Mouse (Mus musculus): ENCODE results near the gene Osbpl11.
"Not testable (repeated sequence)": the region's sequence is repeated elsewhere in the genome, so short reads cannot be mapped to it uniquely, and the experiment has no call there.

Osbpl11 gene

DNA sequence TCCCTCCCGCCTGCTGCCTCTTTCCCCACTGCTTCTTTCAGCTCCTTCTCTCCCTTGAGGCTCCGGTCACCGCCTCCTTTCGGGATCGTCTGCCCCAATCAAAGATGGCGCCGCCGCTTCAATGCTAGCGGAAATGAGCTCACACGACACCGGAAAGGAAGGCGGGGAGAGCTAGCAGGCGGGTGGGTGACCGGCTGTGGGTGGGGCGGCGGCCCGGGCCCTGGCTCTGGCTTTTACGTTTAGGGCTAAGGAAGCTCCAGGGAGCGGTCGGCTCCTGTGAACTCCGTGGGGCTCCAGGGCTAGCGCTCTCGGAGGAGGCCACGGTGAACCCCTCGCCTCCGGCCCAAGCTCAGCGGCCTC is at the start of gene Osbpl11:
TSS of gene Osbpl11 (plus strand) at position 171 of the 360 bp plus-strand sequence.
- peak; percentile 98 for DNase-seq (ENCODE audit: low spot score)

DNA sequence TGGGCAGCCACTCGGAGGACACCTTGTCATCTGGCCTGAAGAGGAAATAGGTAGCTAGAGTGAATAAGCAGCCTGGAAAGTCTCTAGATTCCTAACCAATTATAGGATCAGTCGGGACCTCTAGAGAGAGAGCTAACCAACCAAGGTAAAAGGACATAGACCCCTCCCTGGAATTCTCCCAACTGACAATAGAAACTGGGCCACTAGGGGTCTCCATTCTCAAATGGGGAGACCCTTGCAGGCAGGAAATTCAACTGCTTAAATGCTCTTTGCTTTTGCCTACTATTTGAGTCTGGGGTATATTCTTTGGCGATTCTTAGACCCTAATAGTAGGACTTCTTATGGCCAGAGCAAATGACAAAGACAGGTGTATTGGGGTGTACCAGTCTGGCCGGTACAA is 49.7 kb upstream of the Osbpl11 start:
- DNase-seq (ENCODE audit: low spot score): no peak

DNA sequence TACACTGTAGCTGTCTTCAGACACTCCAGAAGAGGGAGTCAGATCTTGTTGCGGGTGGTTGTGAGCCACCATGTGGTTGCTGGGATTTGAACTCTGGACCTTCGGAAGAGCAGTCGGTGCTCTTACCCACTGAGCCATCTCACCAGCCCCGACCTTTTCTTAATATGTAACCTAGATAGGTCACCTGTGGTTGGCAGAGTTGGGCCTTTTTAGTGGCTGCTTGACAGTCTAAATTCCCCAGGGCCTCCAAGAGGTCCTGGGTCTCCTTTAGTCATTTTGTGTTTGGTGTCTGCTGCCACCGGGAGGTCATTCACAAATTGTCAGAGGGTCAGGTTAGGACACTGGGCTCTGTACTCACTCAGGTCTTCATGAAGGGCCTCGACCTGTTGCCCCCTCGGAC is 45.8 kb upstream of the Osbpl11 start:
- DNase-seq (ENCODE audit: low spot score): not testable (repeated sequence)

DNA sequence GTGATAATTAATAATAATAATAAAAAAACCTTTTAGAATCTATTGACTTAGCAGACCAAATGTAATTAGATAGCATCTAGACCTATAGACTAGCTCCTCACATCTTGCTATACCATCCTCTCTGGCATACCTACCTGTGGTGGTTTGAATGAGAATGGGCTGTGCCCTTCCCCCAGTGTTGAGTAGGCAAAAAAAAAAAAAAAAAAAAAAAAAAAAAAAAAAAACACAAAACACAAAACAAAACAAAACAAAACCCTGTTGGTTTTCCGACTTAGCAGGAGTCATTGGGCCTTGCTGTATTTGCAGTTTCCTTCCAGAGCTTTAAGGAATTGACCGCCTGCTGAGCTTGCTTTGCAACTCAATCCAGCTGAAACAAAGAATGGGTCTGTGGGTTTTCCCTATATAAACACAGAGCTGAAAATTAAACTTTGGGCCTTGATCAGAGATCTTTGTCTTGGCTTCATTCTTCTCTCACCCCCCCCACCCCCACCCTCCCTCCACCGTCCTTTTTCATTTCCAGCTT is 43.1 kb upstream of the Osbpl11 start:
- DNase-seq (ENCODE audit: low spot score): no peak

DNA sequence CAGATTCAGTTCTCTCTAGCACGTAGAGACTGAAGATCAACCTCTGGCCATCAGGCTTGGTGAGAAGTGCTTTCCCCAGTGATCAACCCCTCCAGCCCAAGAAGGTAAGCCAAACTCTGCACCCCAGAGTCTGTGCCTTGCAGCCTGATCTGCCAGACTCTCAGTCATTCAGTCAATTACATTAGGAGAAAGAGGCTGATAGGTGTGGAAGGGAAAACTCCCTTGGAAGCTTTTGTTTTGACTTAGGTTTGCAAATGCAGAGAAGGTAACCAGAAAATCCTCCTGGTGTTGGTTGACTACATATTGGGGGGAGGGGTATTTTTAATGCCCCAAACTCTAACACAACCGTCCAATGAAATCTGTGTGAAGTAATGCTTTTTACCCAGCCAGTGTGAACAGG is 41.4 kb upstream of the Osbpl11 start:
- DNase-seq (ENCODE audit: low spot score): no peak

DNA sequence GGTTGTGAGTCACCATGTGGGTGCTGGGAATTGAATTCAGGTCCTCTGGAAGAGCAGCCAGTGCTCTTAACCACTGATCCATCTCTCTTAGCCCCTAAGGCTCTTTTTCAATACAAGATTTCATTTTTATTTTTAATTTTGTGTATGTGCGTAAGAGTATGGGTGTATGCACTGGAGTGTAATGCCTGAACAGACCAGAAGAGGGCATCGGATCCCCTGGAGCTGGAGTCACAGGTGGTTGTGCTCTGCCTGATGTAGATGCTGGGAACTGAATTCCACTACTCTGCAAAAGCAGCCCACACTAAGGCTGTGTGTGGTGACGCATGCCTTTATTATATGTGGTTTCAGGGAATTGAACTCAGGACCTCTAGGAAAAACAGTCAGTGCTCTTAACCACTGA is 38.7 kb upstream of the Osbpl11 start:
- no peak for DNase-seq (ENCODE audit: low spot score)

DNA sequence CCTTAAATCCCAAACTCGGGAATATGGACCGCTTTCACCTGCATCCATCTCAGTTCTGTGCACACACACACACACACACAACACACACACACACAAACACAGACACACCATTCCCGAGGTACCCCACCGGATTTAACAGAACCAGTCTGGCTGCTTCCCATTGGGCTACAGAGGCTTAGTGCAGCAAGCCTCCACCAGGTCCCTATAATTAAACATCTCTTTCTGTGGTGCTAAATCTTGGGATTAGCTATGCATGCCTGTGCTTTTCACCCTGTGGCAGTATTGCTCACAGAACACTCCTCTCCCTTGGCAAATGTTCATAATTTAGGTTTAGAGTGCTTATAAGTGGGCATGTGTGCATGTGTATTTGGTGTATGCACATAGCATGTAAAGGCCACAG is 36.7 kb upstream of the Osbpl11 start:
- DNase-seq (ENCODE audit: low spot score): no peak

DNA sequence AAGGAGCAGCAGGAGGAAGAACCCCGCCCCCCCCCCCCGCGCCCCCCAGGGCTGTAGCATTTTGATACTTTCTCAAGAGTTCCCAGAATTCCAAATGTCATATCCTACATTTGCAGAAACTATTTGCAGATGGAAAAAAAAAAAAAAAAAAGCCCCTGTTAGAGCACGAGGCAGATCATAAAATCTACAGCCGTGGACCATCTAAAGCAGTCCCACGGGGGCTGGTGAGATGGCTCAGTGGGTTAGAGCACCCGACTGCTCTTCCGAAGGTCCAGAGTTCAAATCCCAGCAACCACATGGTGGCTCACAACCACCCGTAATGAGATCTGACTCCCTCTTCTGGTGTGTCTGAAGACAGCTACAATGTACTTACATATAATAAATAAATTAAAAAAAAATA is 34.0 kb upstream of the Osbpl11 start:
- not testable (repeated sequence) for DNase-seq (ENCODE audit: low spot score)

DNA sequence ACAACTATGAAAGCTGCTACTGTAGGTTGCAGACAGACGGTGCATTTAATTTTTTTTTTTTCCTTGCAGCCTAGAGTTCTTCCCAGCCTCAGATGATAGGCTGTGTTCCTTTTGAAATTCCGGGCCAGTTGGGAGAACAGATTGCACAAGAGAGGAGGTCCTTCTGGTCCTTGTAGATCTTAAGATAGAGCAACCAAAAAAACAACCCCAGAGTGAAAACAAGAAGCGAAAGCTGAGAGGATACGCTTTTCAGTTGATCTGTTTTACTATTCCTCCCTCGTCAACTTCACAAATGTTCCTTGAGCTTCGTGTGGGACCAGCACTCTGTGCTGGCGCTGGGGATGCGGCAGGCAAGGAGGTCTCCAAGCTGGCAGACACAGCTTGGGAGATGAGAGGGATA is 33.3 kb upstream of the Osbpl11 start:
- DNase-seq (ENCODE audit: low spot score): no peak

DNA sequence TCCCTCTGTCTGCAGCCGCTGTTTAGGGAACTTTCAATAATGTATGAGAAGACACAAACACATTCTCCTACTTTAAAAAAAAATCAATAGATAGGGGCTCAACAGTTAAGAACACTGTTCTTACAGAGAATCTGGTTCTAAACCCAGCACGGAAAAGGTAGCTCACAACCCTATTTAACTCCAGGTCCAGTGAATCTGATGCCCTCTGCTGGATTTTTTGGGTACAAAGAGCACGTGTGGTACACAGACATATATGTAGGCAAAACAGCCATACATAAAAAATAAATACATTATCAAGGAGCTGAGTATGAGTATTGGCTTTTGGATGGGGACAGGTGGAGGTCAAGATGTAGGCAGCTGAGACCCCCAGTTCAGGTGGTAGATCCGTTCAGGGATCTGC is 29.9 kb upstream of the Osbpl11 start:
- DNase-seq (ENCODE audit: low spot score): peak; percentile 33

DNA sequence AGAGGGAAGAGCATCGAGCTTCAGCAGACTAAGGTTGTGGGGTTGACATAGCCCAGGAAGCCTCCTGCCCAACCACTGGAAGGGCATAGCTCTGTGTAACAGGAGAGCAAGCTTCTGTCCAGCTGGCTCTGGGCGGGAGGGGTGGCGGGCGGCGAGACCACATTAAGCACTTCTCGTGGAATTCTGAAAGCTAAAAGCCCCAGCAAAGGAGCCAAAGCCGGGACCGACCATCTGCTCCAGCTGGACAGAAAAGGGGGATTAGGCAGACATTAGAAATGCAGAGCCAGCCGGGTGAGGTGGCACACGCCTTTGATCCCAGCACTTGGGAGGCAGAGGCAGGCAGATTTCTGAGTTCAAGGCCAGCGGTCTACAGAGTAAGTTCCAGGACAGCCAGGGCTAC is 26.9 kb upstream of the Osbpl11 start:
- no peak for DNase-seq (ENCODE audit: low spot score)

DNA sequence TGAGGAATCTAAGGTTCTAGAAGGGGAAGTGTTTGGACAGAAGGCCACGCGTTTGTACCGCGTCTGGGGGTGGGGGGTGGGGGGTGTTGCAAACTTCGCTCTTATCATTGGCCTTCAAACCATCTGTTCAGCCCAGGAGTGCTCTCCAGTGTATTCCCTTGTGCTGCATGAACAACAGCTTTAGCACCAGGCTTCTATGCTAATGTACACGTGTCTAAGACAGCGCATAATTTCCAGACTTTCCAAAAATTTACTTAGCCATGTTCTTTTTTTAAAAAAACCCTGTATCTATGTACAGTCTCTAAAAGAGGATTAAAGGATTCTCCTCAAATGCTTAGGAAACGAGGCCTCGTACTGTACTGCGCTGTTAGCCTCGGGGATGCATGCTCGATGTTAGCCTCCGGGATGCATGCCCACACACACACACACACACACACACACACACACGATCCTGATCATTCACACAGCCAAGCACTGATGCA is 26.2 kb upstream of the Osbpl11 start:
- DNase-seq (ENCODE audit: low spot score): no peak

DNA sequence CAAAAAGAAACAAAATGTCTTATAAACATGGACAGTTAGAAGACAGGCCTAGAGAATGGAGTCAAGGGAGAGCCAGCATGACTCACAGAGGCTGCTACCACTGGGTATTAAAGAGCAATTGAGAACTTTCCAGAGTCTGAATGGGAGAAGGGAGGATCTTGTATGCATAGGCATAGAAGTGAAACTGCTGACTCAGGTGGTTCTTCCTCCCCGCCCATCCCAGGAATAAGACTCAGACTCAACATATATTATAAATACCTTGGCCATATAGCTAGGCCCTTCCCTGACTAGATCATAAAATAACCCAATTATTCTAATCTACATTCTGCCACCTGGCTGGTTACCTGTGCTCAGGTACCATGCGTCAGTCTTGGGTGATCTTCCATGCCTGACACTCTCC is 25.5 kb upstream of the Osbpl11 start:
- DNase-seq (ENCODE audit: low spot score): no peak

DNA sequence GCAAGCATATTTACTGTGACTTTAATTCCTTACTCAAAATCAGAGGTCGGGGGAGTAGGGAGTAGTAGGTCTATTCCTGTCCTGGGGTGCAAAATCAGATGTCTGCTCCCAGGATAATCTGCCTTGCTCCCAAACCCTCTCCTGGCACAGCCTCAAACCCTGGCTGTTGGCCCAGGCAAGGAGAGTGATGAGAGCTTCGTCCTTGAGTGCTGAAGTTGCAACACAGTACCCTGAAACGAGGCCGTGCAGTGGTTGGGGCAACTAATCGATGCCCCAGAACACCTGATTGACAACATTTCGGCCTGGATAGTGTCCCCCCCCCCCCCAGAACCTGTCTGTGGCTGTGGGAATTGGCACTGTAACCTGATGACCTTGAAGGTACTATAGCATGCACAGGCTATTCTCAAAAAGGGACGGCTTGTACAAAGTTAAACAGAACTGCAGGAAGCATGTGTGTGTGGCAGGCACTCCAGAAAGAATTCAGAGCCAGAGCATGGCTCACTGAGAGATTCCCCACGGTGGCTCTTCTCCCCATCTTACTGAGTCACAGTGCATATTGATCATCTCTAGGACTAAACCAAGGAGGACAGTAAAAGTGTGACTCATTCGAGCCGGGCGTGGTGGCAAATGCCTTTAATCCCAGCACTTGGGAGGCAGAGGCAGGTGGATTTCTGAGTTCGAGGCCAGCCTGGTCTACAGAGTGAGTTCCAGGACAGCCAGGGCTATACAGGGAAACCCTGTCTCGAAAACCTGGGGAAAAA is 21.4 kb upstream of the Osbpl11 start:
- DNase-seq (ENCODE audit: low spot score): no peak

DNA sequence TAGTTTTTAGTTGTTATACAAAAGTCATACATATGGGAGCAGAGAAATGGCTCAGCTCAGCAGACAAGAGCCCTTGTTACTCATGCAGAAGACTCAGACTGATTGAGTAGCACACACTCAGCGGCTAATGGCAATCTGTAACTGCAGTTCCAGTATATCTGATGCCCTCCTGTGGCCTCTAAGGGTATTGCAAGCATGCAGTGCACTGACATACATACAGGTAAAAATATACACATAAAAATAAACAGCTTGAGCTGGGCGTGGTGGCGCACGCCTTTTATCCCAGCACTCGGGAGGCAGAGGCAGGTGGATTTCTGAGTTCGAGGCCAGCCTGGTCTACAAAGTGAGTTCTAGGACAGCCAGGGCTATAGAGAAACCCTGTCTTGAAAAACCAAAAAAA is 18.6 kb upstream of the Osbpl11 start:
- peak; percentile 20 for DNase-seq (ENCODE audit: low spot score)

DNA sequence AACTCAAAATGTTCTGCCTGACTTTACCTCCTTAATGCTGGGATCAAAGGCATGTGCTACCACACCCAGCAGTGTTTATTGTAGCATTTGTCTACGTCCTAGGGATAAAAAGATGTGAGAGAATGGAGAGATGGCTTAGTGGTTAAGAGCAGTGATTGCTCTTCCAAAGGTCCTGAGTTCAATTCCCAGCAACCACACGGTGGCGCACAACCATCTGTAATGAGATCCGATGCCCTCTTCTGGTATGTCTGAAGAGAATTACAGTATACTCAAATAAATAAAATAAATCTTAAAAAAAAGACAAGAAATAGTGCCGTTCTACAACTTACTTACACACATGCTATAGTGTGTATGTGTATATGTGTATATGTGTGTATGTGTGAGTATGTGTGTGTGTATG is 17.3 kb upstream of the Osbpl11 start:
- no peak for DNase-seq (ENCODE audit: low spot score)

DNA sequence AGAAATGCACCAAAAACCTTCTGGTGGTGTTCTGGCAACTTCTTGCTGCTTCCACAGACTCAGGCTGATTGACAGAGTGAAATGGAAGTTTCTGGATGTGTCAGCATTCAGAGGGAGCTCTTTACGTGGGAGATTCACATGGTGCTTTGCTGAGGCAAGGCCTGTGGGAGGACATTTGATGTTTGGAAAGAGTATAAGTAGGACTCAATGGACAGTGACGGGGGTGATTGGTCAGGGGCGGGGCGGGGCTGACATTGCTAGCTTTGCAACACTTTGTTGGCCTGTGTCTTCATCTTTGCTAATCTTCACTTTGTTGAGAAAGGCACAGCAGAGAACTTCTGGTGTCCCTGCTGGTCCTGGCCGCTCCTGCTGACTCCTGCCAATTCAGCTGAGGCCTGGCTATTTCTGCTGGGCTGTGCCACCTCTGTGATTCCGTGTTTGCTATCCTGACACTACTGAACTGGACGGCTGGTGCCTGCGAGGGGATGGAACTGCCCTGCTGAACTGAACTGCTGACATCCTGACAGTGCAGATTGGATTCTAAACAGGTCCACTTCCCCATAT is 15.3 kb upstream of the Osbpl11 start:
- no peak for DNase-seq (ENCODE audit: low spot score)

DNA sequence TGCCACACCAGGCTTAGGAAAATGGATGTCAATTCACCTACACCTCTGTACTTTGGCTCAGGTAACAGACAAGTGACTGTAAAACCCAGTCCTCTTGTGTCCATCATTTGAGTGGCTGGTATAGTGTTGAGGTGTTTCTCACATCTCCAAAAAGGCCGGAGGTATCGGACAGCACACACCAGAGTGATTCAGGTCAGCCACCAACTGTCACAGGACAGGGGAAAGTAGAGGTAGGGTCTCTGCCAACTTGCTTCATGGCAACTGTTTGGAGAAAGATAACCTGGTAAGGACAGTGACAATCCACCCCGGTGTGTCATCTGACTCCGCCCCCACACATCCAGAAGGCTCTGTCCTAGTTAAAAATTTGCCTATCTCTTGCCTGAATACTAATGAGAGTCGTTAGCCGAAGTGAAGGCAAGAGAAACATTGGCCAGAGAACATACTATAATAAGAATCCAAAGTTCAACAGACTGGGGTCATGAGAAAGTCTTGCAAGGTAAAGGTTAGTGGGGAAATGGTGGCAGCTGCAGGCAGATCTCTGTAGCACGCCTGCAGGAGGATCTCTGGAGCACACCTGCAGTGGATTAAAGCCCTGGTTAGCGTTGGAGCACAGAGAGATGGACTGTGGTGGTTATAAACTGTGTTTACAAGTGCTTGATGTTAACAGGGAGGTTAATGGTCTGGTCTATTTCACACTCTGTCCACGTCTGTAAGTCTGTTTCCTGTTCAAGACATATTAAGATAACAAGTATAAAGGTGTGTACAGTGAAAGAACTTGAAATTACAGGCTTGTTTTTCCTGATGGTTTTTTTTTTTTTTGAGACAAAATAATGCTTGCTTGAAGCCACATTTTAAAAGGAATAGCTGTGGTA is 13.9 kb upstream of the Osbpl11 start:
- DNase-seq (ENCODE audit: low spot score): no peak

DNA sequence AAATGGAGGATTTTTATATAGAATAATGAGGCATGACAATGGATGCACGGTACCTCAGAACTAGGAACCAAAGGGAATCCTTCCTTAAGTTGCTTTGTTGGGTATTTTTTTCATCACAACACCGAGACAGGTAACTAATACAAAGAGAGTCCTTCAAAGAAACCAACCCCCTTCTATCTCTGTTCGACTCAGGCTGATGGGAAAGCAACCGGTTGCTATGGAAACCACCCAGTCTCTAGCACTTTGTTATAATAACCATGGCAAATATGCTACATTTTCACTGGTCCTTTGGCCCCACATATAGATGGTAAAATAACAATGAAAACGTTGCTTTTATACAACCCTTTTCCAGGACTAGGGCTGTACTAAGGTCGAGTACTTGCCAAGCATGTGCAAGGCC is 13.1 kb upstream of the Osbpl11 start:
- no peak for DNase-seq (ENCODE audit: low spot score)

DNA sequence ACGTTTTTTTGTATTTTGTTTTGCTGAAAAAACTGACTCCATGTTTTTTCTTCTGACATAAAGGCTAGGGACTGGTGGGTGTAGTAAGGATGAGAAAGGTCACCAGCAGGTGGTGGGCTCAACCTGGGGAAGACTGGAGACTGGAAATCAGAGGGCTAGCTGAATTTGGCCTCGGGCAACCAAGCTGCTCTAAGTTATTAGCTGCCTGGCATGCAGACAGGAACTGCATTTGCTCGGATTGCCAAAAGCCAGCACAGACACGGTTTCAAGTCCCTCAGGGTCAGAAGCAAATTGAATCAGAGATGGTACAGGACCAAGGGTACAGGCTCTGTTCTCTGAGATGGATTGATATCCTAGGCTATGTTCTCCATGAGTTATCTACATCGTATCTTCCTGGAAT is 11.7 kb upstream of the Osbpl11 start:
- DNase-seq (ENCODE audit: low spot score): no peak

DNA sequence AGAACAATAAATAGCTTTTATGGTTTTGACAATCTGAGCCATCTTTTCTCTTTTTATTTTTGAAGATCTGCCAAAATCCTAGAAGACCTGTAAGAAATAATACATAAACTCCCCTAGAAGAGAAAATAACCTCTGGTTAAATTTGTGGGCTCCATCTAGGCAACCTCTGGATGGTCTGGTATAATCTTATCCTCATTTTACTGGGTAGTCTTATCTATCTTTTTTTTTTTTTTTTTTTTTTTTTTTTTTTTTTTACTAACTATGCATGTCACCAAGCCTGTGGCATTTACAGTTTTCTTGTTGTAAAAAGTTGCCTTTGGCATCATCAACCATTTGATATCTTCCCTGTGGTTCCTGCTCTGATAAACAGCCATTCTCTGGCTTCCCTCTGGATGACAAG is 10.2 kb upstream of the Osbpl11 start:
- DNase-seq (ENCODE audit: low spot score): no peak

DNA sequence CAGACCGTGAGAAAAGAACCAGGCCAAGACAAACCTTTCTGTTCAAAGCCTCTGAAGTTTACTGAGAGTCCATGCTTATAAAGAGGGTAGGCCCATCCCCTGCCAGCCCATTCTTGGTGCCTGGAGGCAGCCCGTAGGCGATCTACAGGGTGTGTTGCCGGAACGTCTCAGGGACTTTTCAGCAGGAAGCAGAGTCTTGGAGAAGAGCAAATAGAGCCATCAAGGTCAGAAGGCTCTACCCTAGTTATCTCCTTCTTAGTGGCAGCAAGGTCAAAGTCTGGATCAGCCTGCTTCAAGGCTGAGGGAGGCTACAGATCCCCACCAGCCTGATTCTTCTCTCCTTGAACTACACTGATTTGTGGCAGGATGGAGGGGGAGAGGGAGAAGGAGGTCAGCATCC is 8.0 kb upstream of the Osbpl11 start:
- not testable (repeated sequence) for DNase-seq (ENCODE audit: low spot score)

DNA sequence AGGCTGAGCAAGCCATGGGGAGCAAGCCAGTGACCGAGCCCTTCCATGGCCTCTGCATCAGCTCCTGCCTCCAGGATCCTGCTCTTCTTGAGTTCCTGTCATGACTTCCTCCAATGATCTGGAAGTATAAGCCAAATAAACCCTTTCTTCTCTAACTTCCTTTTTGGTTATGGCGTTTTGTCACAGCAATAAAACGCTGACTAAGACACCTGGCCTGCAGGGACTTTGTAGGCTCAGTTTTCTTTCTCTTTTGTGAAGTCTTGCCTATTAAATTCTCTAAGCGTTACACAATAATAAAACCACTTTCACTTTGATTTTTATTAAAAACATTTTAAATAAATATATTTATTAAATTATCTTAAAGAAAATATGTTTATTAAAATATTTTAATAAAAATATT is 7.1 kb upstream of the Osbpl11 start:
- no peak for DNase-seq (ENCODE audit: low spot score)

All from urinary bladder, postnatal 14 days (tissue).